Mouse (Mus musculus) small intestine, adult 2 months (tissue): ENCODE measurements around the gene Cxcr6. TPM values are rescaled to one million over a fixed set of nuclear protein-coding genes. Genes with fewer than 3 reads are reported as not detected.
A peak's percentile ranks its signal among the peaks of the same experiment; 100 is the strongest.

Experiments
- H3K27ac ChIP-seq: fragments of 200-500 bp; 2 replicates; pipeline ENCODE4 v1.5.1; 2012; ENCODE audit warnings: low read depth, low read length, control low read depth, inconsistent platforms; ENCODE audit not compliant: insufficient read depth
- H3K27me3 ChIP-seq: fragments of 200-500 bp; 2 replicates; pipeline ENCODE4 v1.6.1; 2012; ENCODE audit warnings: mild to moderate bottlenecking, moderate library complexity, low read length, inconsistent platforms; ENCODE audit not compliant: control insufficient read depth, insufficient read depth
- H3K36me3 ChIP-seq: fragments of 200-500 bp; 2 replicates; pipeline ENCODE4 v1.6.1; 2012; ENCODE audit warnings: mild to moderate bottlenecking, low read length, control low read depth, inconsistent platforms; ENCODE audit not compliant: control insufficient read depth, insufficient read depth
- H3K4me1 ChIP-seq: fragments of 200-500 bp; 2 replicates; pipeline ENCODE4 v1.6.1; 2012; ENCODE audit warnings: low read length, inconsistent platforms, mixed read lengths; ENCODE audit not compliant: control insufficient read depth, insufficient read depth, insufficient read length
- H3K4me3 ChIP-seq: fragments of 200-500 bp; 2 replicates; pipeline ENCODE4 v1.5.1; 2012; ENCODE audit warnings: low read depth, mild to moderate bottlenecking, control low read depth, inconsistent platforms, low read length, moderate library complexity
- CTCF ChIP-seq: fragments of 200-500 bp; IDR thresholded peaks from 2 replicates; pipeline ENCODE4 v1.5.1; 2012; ENCODE audit warnings: low read depth, mild to moderate bottlenecking, control low read depth, inconsistent platforms, low read length, moderate library complexity, mixed read lengths; ENCODE audit not compliant: insufficient replicate concordance, insufficient read length; ENCODE audit errors: extremely low read depth
- POLR2A ChIP-seq: fragments of 200-500 bp; IDR thresholded peaks from 2 replicates; pipeline ENCODE4 v1.6.1; 2012; ENCODE audit warnings: low read depth, mild to moderate bottlenecking, control low read depth, inconsistent platforms, low read length, moderate library complexity
- WGBS: fragments of 180-500 bp; shearing (Covaris S2); methylation state at CpG from one replicate; pipeline ENCODE4 v1.1.7; 2018; 5-methylcytosine and 5-hydroxymethylcytosine counted together
- polyA plus RNA-seq: library from polyadenylated mRNA; depleted of rRNA; stranded (reverse); fragments of >200 nt; gene quantifications from 2 replicates; pipeline ENCODE4 v1.2.3, GENCODE M21; 2012

The Cxcr6 gene
- polyA plus RNA-seq, 1 experiment, result 1.3 TPM

DNA sequence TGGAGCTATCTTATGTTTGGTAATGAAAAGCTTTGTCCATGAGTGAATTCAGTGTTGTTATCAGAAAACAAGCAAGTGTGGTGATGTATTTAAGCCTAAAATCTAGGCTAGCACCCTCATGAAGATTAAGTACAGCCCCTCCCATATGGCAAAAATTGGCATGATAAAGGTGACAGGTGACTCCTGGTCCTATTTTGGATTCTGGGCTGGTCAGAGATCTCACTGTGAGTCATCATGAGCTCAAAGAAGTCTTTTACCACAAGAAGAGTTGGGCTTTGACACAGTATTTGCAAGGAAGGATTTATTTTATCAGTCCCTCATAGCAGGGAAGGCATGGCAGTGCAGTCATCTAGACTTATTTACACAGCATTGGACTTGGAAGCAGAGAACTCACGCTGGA is 9.7 kb downstream of the Cxcr6 start:
- Histone ChIP-seq H3K27me3 (no peaks in the 10 kb centered on the region), H3K4me1 (0 out of 2 replicates have a peak, but pooled peaks cover 6% of the 10 kb centered on the region), H3K27ac (no peak overlapping the region), H3K36me3 (peaks cover 53% of the 10 kb centered on the region), H3K4me3 (no peak overlapping the region)
- WGBS, result 64% methylated on average over 1 of the region's 1 CpGs
- no peak for TF ChIP-seq POLR2A
- TF ChIP-seq CTCF, result no peak

DNA sequence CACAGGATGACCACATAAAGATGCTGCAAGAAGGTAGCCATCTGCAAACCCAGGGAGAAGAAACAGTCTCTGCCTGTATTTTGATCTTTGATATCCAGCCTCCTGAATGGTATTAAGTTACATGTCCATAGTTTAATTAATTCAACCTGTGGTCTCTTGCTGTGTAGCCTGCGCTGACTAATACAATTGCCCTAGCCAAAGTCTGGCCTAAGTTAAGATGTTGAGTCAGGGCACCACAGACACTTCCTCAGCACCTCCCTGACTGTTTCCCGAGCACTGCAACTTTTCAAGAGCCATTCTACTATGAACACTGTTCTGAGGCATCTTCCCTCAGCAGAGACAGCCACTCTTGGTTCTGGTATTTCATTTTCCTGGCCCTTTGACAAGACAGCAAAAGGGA is 12.3 kb downstream of the Cxcr6 start:
- H3K36me3 ChIP-seq, result peaks cover 60% of the 10 kb centered on the region

DNA sequence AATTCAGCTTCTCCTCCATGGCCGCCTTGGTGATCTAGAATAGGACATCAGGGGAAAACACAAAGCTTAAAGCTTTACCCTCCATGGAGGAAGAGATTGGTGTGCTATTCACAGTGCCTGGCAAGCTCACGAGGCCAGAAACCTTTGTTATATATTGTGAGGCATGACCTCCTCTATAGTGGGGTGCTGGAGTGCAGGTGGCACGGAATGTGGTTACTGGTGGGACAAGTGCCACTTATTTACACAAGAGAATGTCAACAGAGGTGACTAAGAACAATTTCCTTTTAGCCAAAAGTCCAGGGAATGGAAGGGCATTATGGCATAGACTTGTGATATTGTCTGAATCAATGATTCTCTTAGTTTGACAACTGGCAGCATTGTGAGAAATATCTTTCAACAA is 20.4 kb downstream of the Cxcr6 start:
- H3K4me3 ChIP-seq, result no peak overlapping the region
- TF ChIP-seq POLR2A (no peak), CTCF (no peak)
- H3K36me3 ChIP-seq, result peaks cover 79% of the 10 kb centered on the region
- no peaks in the 10 kb centered on the region for H3K27me3 ChIP-seq
- 61% methylated on average over 3 of the region's 3 CpGs for WGBS
- H3K4me1 ChIP-seq, result no peaks in the 10 kb centered on the region
- H3K27ac ChIP-seq, result no peak overlapping the region

More for the DNA sequence above, 12.3 kb downstream of the Cxcr6 start:
- WGBS, result 93% methylated on average over 2 of the region's 2 CpGs
- TF ChIP-seq CTCF (no peak), POLR2A (no peak)
- H3K27ac ChIP-seq, result no peak overlapping the region
- no peaks in the 10 kb centered on the region for H3K27me3 ChIP-seq
- no peak overlapping the region for H3K4me3 ChIP-seq
- 0 out of 2 replicates have a peak, but pooled peaks cover 6% of the 10 kb centered on the region for H3K4me1 ChIP-seq

DNA sequence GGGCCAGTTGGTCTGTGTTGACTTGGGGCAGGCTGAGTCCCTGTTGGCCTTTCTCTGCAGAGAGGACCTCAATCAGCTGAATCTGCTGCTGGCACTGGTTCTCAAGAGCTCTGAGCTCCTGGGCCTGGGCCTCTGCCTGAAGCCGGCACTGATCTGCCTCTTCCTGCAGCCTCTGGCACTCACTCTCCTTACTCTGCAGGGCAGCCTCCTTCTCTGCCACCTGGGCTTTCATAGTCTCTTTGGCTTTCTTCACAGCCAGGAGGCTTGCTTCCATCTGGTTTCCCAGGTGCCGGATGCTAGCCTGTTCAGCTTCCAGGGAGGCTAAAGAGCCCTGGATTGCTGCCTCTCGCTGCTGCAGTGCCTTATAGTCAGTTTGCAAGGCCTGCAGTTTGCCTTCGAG is 22.6 kb downstream of the Cxcr6 start:
- Histone ChIP-seq H3K27me3 (no peaks in the 10 kb centered on the region), H3K27ac (no peak overlapping the region), H3K4me3 (no peak overlapping the region), H3K36me3 (peaks cover 73% of the 10 kb centered on the region), H3K4me1 (no peaks in the 10 kb centered on the region)
- 88% methylated on average over 4 of the region's 4 CpGs for WGBS
- TF ChIP-seq CTCF (no peak), POLR2A (no peak)

DNA sequence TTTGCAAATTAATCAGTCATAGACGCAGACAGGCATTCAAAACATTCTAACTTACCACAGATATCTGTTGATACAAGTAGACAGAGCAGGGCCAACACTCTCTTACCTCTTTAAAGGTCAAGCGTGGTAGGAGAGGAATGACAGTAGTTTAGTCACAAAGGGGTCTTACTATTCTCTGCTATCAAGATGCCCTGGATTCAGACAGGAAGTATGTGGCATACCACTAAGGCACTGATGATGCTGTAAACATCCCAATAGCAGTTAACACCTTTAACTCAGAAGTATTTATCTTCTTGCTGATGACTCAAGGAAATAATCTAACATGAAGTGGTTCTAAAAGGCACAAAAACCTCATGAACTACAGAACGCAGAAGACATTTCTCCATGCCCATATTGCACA is 29.6 kb downstream of the Cxcr6 start:
- H3K36me3 ChIP-seq, result peaks cover 65% of the 10 kb centered on the region
- no peak overlapping the region for H3K27ac ChIP-seq
- no peak for TF ChIP-seq POLR2A
- no peak for TF ChIP-seq CTCF
- WGBS, result 91% methylated on average over 3 of the region's 3 CpGs
- no peaks in the 10 kb centered on the region for H3K27me3 ChIP-seq
- H3K4me1 ChIP-seq, result no peaks in the 10 kb centered on the region
- no peak overlapping the region for H3K4me3 ChIP-seq

DNA sequence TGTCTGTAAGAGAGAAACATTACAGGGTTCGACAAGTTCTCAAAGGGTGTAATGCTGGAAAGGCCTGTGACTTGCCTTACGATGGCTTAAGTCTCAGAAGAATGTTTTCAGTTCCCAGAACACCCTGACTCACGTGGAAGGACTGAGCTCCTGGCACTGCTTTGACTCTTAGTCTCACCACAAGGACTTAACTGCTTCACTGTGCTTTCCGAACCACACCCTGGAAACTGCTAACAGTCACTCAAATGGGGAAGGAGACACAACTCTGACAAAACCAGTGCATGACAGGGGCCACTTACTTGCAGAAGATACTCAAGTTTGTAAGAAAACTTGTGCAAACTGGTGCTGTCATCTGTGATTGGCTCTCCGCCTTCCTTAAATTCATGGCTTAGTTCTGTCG is 34.0 kb downstream of the Cxcr6 start:
- Histone ChIP-seq H3K36me3 (peaks cover 50% of the 10 kb centered on the region), H3K27me3 (no peaks in the 10 kb centered on the region)
- 89% methylated on average over 6 of the region's 6 CpGs for WGBS

DNA sequence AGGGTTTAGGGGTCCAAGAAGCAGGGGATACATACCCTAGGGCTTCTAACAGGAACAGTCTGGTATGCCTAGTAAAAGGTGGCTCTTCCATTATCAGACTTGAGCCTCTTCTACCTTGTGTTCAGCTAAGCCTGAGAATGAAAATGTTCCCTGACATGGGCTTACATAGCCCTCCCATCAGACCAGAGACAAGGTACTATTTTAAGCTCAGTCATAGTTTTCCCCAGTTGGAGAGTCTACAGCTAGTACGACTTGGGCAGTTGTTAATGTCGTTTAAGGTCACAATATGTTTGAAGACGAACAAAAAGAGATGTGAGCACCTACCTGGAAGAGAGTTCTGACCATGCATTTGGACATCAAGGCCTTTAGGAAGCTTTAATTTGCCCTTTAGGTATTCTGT is 38.2 kb downstream of the Cxcr6 start:
- H3K36me3 ChIP-seq, result peaks cover 20% of the 10 kb centered on the region
- no peak overlapping the region for H3K27ac ChIP-seq
- peaks cover 2% of the 10 kb centered on the region; the same call in 1 of the 2 replicates for H3K4me1 ChIP-seq
- H3K27me3 ChIP-seq, result no peaks in the 10 kb centered on the region
- no peak for TF ChIP-seq POLR2A
- no peak for TF ChIP-seq CTCF
- WGBS, result 83% methylated on average over 3 of the region's 3 CpGs
- no peak overlapping the region for H3K4me3 ChIP-seq

More for the DNA sequence above, 34.0 kb downstream of the Cxcr6 start:
- TF ChIP-seq POLR2A (no peak), CTCF (no peak)
- H3K4me3 ChIP-seq, result no peak overlapping the region
- no peaks in the 10 kb centered on the region for H3K4me1 ChIP-seq
- no peak overlapping the region for H3K27ac ChIP-seq

DNA sequence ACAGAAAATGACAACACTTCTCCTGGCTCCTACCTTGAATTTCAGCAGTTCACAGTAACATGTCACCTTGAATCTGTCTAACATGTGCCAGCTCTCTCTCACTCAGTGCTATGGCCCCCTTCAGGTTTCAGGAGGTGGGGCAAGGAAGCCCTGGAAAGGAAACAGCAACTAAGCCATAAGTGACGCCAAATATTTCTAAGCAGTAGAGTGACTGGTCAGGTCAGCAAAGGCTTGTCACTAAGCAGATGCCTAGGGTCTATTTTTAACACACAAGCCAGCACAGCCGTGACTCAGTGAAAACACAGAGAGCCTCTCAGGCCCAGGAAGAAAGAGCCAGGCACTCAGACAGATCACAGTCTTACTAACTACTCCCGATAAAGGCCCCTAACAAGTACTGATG is 38.8 kb downstream of the Cxcr6 start:
- Histone ChIP-seq H3K27me3 (no peaks in the 10 kb centered on the region), H3K4me1 (peaks cover 2% of the 10 kb centered on the region; the same call in 1 of the 2 replicates), H3K36me3 (peaks cover 14% of the 10 kb centered on the region), H3K4me3 (no peak overlapping the region), H3K27ac (peak overlapping the region; percentile 45; the same call in 1 of the 2 replicates)
- WGBS, result 71% methylated on average over 3 of the region's 3 CpGs
- TF ChIP-seq POLR2A, result no peak
- no peak for TF ChIP-seq CTCF
